Mouse (Mus musculus) heart, adult 8-10 months (tissue): ENCODE data around the gene Kctd12. TPM values are rescaled to one million over a fixed set of nuclear protein-coding genes. Genes with fewer than 3 reads are reported as not detected.

Source experiments
- DNase-seq: peaks from one replicate; pipeline ENCODE4 v3.0.0; 2022; ENCODE audit warnings: low spot score
- microRNA-seq: library from miRNA; unstranded; fragments of <30 nt; microRNA quantifications from one replicate; pipeline ENCODE4 v1.2.0, GENCODE M21; 2022
- total RNA-seq, 4 experiments: library from RNA; stranded (reverse); gene quantifications; 2 replicates each; pipeline ENCODE4 v1.2.4; 2022

Kctd12 gene
- total RNA-seq, 4 experiments from 2014 or later, result 13.4 to 20.0 (median 18.0) TPM

DNA sequence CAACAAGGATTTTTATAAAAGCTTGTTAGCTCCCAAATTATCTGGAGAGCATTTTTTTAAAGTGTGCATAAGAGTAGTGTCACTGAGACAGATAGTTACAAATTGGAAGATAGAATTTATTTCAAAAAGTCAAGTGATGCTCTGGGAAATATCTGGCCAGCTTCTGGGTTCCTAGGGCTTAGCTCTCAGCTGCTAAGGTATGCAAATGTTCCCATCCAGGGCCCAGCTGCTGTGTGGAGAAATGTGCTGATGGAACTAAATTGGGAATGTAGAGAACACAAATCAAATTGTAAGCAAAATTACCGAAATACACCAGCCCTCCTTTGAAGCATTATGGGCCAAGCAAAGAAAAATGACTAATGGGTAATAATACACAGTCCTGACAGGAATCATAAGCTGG, 16.6 kb downstream of the Kctd12 start:
- DNase-seq, result no peak

- DNase-seq, result no peak
These were observed 20.4 kb downstream of the Kctd12 start for GRCm38 (mm10) chr14:102962019-102962418.

- no peak for DNase-seq
These were observed 28.9 kb downstream of the Kctd12 start for GRCm38 (mm10) chr14:102953511-102953910.

GRCm38 (mm10) chr14:102951974-102952373, 30.5 kb downstream of the Kctd12 start:
- no peak for DNase-seq

GRCm38 (mm10) chr14:102947796-102948195, 34.6 kb downstream of the Kctd12 start:
- no peak for DNase-seq

- no peak for DNase-seq
These were observed 40.1 kb downstream of the Kctd12 start for GRCm38 (mm10) chr14:102942222-102942843.

- no peak for DNase-seq
These were observed 47.6 kb downstream of the Kctd12 start for GRCm38 (mm10) chr14:102934878-102935277.

DNA sequence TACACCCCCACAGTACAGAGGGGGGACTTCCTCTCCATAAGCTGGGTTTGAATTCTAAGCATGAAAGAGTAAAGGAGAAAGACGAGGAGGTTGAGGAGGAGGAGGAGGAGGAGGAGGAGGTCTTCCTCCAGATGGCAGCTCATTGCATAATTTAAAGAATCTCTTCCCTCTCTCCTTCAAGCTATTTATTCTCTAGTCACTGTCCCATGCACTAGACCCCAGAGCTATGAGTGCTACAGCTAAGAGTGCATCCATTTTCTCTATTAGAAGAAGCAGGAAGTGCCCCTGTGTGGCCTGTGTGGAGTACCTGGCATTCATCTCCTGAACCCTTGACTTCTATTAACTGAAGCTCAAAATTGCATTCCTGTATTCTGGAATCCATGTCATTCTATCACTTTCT, 51.5 kb downstream of the Kctd12 start:
- no peak for DNase-seq

DNA sequence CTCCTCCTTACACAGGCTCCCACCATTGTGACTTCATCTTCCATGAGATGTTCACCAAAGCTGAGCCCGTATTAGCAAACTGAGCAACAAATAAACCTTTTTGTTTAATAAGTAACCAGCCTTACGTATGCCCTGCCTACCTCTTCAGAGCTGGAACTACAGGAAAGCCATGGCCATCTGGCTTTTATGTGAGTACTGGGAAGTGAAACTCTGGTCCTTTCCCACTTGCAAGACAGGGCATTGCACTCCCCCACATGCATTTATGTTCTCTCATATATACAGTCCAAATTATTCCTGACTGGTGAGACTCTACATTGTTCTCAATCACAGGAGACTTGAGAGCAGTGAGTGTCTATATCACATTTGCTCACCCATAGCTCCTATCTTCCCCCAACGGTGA, 52.9 kb downstream of the Kctd12 start:
- no peak for DNase-seq

GRCm38 (mm10) chr14:102927847-102928466, 54.5 kb downstream of the Kctd12 start:
- no peak for DNase-seq

Small RNAs within 50 kb of the gene (microRNA-seq; reads per million reads assigned to microRNA genes)
- 4.5 reads per million, percentile 10 among the genes with 10 or more reads in this experiment for gene Mir5130

Other genes with a start within 250 kb of the Kctd12 start
- gene Acod1, start 64.3 kb upstream of the Kctd12 start, total RNA-seq, result under 1 TPM in 1 of 4 experiments, not detected in 3; 0.09 TPM
- 10 to 100 TPM; 18.7 to 24.8 (median 21.1) TPM for gene Cln5, start 87.6 kb upstream of the Kctd12 start, total RNA-seq
- 10 to 100 TPM; 45.0 to 59.5 (median 55.1) TPM for gene Fbxl3, start 116.9 kb upstream of the Kctd12 start, total RNA-seq